Mouse (Mus musculus) monocyte, adult 2 months (primary cell): Measurements from ENCODE around the gene Zdhhc14.

Experiments used
- DNase-seq, 2 experiments: peaks; one replicate each; pipeline ENCODE4 v3.0.0; 2022; ENCODE audit warnings: low spot score in 2 of 2, low read depth in 1 of 2

Gene Zdhhc14

GRCm38 (mm10) chr17:5503981-5504760 lies 11.8 kb downstream of the Zdhhc14 start:
- DNase-seq = no peak

- no peak for DNase-seq
Measured at GRCm38 (mm10) chr17:5504969-5505368, 12.6 kb downstream of the Zdhhc14 start.

- no peak for DNase-seq
Measured at GRCm38 (mm10) chr17:5506553-5506952, 14.2 kb downstream of the Zdhhc14 start.

GRCm38 (mm10) chr17:5506988-5507387 lies 14.6 kb downstream of the Zdhhc14 start:
- no peak for DNase-seq

- no peak for DNase-seq
Measured at GRCm38 (mm10) chr17:5508030-5508429, 15.7 kb downstream of the Zdhhc14 start.

- DNase-seq = no peak
Measured at GRCm38 (mm10) chr17:5510564-5510963, 18.2 kb downstream of the Zdhhc14 start.

- DNase-seq = no peak
Measured at GRCm38 (mm10) chr17:5511724-5512123, 19.4 kb downstream of the Zdhhc14 start.

- DNase-seq = no peak
Measured at GRCm38 (mm10) chr17:5519466-5519865, 27.1 kb downstream of the Zdhhc14 start.

- DNase-seq = no peak
Measured at GRCm38 (mm10) chr17:5519910-5520592, 27.7 kb downstream of the Zdhhc14 start.

- DNase-seq = no peak
Measured at GRCm38 (mm10) chr17:5521532-5521931, 29.2 kb downstream of the Zdhhc14 start.

- no peak for DNase-seq
Measured at GRCm38 (mm10) chr17:5529552-5529951, 37.2 kb downstream of the Zdhhc14 start.

- DNase-seq = no peak
Measured at GRCm38 (mm10) chr17:5532816-5533215, 40.5 kb downstream of the Zdhhc14 start.

GRCm38 (mm10) chr17:5535357-5535756 lies 43.0 kb downstream of the Zdhhc14 start:
- no peak for DNase-seq

- DNase-seq = no peak
Measured at GRCm38 (mm10) chr17:5536259-5537094, 44.1 kb downstream of the Zdhhc14 start.

- DNase-seq = no peak
Measured at GRCm38 (mm10) chr17:5537095-5537575, 44.8 kb downstream of the Zdhhc14 start.

GRCm38 (mm10) chr17:5542177-5542576 lies 49.8 kb downstream of the Zdhhc14 start:
- no peak for DNase-seq

GRCm38 (mm10) chr17:5544065-5544464 lies 51.7 kb downstream of the Zdhhc14 start:
- DNase-seq = no peak

GRCm38 (mm10) chr17:5545065-5545464 lies 52.7 kb downstream of the Zdhhc14 start:
- DNase-seq = no peak

- no peak for DNase-seq
Measured at GRCm38 (mm10) chr17:5548546-5548945, 56.2 kb downstream of the Zdhhc14 start.

GRCm38 (mm10) chr17:5549460-5549859 lies 57.1 kb downstream of the Zdhhc14 start:
- DNase-seq = no peak

GRCm38 (mm10) chr17:5550444-5550843 lies 58.1 kb downstream of the Zdhhc14 start:
- no peak for DNase-seq
